Mouse (Mus musculus) midbrain, embryonic 11.5 days (tissue): ENCODE results near the gene Psmd1. TPM values are rescaled to one million over a fixed set of nuclear protein-coding genes. Genes with fewer than 3 reads are reported as not detected.

Experiments used
- ATAC-seq: fragments of 200-750 bp; cut with Nextera tagmentation; 2 replicates; pipeline ENCODE4 v1.8.0; 2017; ENCODE audit warnings: moderate TSS enrichment, moderate library complexity; ENCODE audit not compliant: low FRiP score
- DNase-seq: peaks from one replicate; pipeline ENCODE4 v3.0.0; 2015; ENCODE audit warnings: low spot score; ENCODE audit errors: missing footprints
- H3K27ac ChIP-seq: fragments of 300-500 bp; sonication (generic); 2 replicates; pipeline ENCODE4 v1.5.1; 2014; ENCODE audit warnings: low read depth, low read length
- H3K27me3 ChIP-seq: fragments of 300-500 bp; sonication (generic); 2 replicates; pipeline ENCODE4 v1.6.1; 2014; ENCODE audit warnings: mild to moderate bottlenecking, low read length, moderate library complexity, mixed read lengths; ENCODE audit not compliant: control insufficient read depth, insufficient read depth
- H3K36me3 ChIP-seq: fragments of 300-500 bp; sonication (generic); 2 replicates; pipeline ENCODE4 v1.6.1; 2014; ENCODE audit warnings: mild to moderate bottlenecking, low read length, moderate library complexity, mixed read lengths; ENCODE audit not compliant: control insufficient read depth, insufficient read depth
- H3K4me1 ChIP-seq: fragments of 300-500 bp; sonication (generic); 2 replicates; pipeline ENCODE4 v1.6.1; 2014; ENCODE audit warnings: low read length; ENCODE audit not compliant: control insufficient read depth, insufficient read depth
- H3K4me2 ChIP-seq: fragments of 300-500 bp; sonication (generic); 2 replicates; pipeline ENCODE4 v1.6.1; 2014; ENCODE audit warnings: mild to moderate bottlenecking, moderate library complexity
- H3K4me3 ChIP-seq: fragments of 300-500 bp; sonication (generic); 2 replicates; pipeline ENCODE4 v1.5.1; 2014; ENCODE audit warnings: low read depth, low read length
- H3K9ac ChIP-seq: fragments of 300-500 bp; sonication (generic); 2 replicates; pipeline ENCODE4 v1.6.1; 2014; ENCODE audit warnings: low read length
- H3K9me3 ChIP-seq: fragments of 300-500 bp; sonication (generic); 2 replicates; pipeline ENCODE4 v1.6.1; 2016; ENCODE audit warnings: low read length; ENCODE audit not compliant: control insufficient read depth
- WGBS: fragments of 180-500 bp; shearing (Covaris S2); extraction: QIAGEN DNeasy Blood & Tissue Kit; methylation state at CpG from one replicate; pipeline ENCODE4 v1.1.7; 2014; 5-methylcytosine and 5-hydroxymethylcytosine counted together
- polyA plus RNA-seq: library from polyadenylated mRNA; unstranded; fragments of >200 nt; fragmentation: Nextera tagmentation; extraction: Ambion mirVana; gene quantifications from 2 replicates; pipeline ENCODE4 v1.2.1, GENCODE M21; 2014

The Psmd1 gene
- polyA plus RNA-seq, 1 experiment from 2014 or later, result 238 TPM

DNA sequence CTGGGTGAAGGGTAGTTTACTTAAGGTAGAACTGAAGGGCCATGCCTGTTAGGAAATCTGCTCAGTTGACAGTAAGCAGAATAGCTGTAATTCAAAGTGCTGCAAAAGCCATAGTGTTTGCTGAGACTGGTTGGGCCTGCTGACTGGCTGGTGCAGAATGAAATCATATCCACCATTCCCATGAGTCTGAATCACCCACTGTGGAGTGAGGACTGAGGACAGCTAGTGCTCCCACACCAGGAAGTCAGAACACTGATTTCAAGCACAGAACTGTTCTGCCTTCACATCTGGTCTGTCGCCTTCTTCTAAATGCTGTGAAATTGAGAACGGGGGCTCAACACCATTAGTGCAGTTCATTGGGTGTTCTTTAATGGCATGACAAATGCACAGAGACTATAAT lies 61.8 kb downstream of the Psmd1 start:
- Histone ChIP-seq H3K4me1 (no peaks in the 10 kb centered on the region), H3K4me3 (no peak overlapping the region), H3K9me3 (no peaks in the 10 kb centered on the region), H3K27me3 (no peaks in the 10 kb centered on the region), H3K27ac (no peak overlapping the region), H3K36me3 (peaks cover 5% of the 10 kb centered on the region), H3K9ac (no peak overlapping the region), H3K4me2 (no peak overlapping the region)
- WGBS, result 99% methylated on average over 2 of the region's 2 CpGs
- no peak for ATAC-seq
- DNase-seq, result no peak

DNA sequence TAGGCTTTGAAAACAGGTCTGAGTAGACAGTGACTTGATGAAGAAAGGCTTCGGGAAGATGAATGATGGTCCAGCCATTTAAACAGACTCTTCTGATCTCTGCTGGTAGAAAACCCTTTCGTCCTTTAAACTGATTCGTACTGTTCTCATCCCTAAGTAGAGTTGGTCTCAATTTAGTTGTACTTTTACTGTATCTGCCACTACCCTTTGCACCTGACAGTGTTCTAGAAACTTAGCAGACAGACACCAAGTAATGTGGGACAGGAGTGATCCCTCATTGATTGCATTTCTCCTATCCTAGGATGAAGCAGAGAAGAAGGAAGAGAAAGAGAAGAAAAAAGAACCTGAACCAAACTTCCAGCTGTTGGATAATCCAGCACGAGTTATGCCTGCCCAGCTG lies 69.2 kb downstream of the Psmd1 start, which contains the start of gene Gm21972:
Gm21972 (plus strand) TSS at position 301 of the 400 bp plus-strand sequence.
- H3K27me3 ChIP-seq, result no peaks in the 10 kb centered on the region
- H3K9ac ChIP-seq, result no peak within 1 kb of the TSS
- H3K9me3 ChIP-seq, result no peaks in the 10 kb centered on the region
- no peak for ATAC-seq
- 91% methylated on average over 4 of the region's 4 CpGs for WGBS
- DNase-seq, result no peak
- no peak within 1 kb of the TSS for H3K4me3 ChIP-seq
- no peak within 1 kb of the TSS for H3K4me2 ChIP-seq
- H3K36me3 ChIP-seq, result peaks cover 21% of the 10 kb centered on the region
- no peaks in the 10 kb centered on the region for H3K4me1 ChIP-seq
- no peak within 1 kb of the TSS for H3K27ac ChIP-seq

- 93% methylated on average over 6 of the region's 6 CpGs for WGBS
- Histone ChIP-seq H3K4me1 (no peaks in the 10 kb centered on the region), H3K9me3 (no peaks in the 10 kb centered on the region)
Observed at GRCm38 (mm10) chr1:86135315-86135714, 71.1 kb downstream of the Psmd1 start.

DNA sequence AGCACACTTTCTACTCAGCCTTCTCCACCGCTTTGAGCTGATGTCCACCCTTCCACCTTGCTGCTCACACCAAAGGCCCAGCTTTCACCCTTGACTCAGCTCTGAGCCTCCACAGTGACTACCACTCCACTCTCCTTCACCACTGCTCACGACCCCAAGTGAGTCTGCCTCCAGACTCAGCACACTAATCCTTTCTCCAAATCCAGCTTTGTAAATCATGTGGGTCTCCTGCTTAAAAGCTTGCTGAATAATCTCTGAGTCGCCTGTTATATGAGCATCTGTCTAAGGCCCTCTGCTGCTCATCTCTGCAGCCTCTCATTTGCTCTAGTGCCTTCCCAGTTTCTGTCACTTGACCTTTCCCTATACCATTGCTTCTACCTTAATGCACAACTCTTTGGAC lies 76.9 kb downstream of the Psmd1 start:
- WGBS, result 83% methylated on average over 3 of the region's 3 CpGs
- no peak for DNase-seq
- Histone ChIP-seq H3K9ac (no peak overlapping the region), H3K36me3 (peaks cover 11% of the 10 kb centered on the region), H3K4me3 (no peak overlapping the region), H3K4me2 (no peak overlapping the region), H3K9me3 (no peaks in the 10 kb centered on the region), H3K27me3 (no peaks in the 10 kb centered on the region), H3K4me1 (no peaks in the 10 kb centered on the region), H3K27ac (no peak overlapping the region)
- no peak for ATAC-seq

More at GRCm38 (mm10) chr1:86135315-86135714, 71.1 kb downstream of the Psmd1 start:
- peaks cover 19% of the 10 kb centered on the region for H3K36me3 ChIP-seq
- no peak overlapping the region for H3K4me2 ChIP-seq
- H3K27me3 ChIP-seq, result no peaks in the 10 kb centered on the region
- no peak overlapping the region for H3K9ac ChIP-seq
- H3K4me3 ChIP-seq, result no peak overlapping the region
- H3K27ac ChIP-seq, result no peak overlapping the region
- ATAC-seq (no peak), DNase-seq (no peak)

GRCm38 (mm10) chr1:86143165-86143564 lies 79.0 kb downstream of the Psmd1 start:
- 85% methylated on average over 4 of the region's 4 CpGs for whole genome bisulfite sequencing
- no peak overlapping the region for H3K9ac ChIP-seq
- peaks cover 4% of the 10 kb centered on the region; the same call in 1 of the 2 replicates for H3K36me3 ChIP-seq
- ATAC-seq (no peak), DNase-seq (no peak)
- no peaks in the 10 kb centered on the region for H3K27me3 ChIP-seq
- H3K4me3 ChIP-seq, result no peak overlapping the region
- no peak overlapping the region for H3K27ac ChIP-seq
- H3K9me3 ChIP-seq, result no peaks in the 10 kb centered on the region
- no peak overlapping the region for H3K4me2 ChIP-seq
- H3K4me1 ChIP-seq, result no peaks in the 10 kb centered on the region

DNA sequence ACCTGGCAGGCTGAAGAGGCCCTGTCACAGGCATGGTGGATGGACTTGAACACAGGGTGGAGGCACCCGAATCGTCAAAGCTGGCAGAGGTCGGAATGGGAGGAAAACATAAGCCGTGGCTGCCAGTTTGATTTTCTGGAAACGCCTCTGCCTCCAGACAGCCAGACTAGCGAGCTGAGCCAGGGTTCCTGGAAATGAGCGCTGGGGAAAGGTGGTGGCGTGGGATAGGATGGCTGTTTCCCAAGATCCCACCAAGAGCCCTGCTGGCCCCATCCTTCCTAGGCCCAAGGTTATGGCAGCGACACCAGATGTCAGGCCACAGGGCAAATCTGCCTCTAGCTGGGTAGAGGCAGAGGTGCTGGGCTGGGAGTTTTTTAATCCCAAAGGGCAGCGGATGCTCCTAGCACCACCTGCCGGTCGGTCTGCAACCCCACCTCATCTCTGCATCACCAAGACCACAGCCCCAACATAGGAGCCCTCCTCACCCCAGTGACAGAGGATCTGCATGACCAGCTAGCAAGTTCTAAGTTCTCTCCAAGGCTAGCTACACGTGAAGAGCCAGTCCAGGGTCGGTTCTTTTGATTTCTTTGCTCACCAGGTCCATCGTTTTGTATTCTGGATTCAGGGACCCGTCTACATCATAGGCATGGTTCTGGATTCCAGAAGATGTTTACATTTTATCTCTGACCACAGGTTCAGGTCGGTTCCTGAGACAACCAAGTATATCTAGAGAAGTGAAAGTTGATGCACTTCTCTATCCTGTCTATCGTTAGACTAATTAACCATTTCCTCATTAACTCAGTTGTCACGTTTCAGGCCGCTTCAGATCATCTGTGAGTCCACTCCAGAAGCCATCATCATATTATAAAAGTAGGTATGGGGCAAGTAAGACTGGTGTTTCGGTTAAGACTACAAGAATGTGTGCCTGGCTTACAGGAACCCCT lies 80.1 kb downstream of the Psmd1 start:
- Histone ChIP-seq H3K9me3 (no peaks in the 10 kb centered on the region), H3K4me2 (no peak overlapping the region), H3K4me3 (no peak overlapping the region), H3K4me1 (no peaks in the 10 kb centered on the region), H3K36me3 (peaks cover 4% of the 10 kb centered on the region; the same call in 1 of the 2 replicates), H3K27me3 (no peaks in the 10 kb centered on the region), H3K9ac (no peak overlapping the region), H3K27ac (no peak overlapping the region)
- ATAC-seq (no peak), DNase-seq (no peak)
- WGBS, result 76% methylated on average over 21 of the region's 21 CpGs

- no peaks in the 10 kb centered on the region for H3K27me3 ChIP-seq
- no peaks in the 10 kb centered on the region for H3K4me1 ChIP-seq
- no peak overlapping the region for H3K4me3 ChIP-seq
- no peak for DNase-seq
- no peak overlapping the region for H3K27ac ChIP-seq
- 89% methylated on average over 5 of the region's 5 CpGs for WGBS
- no peak overlapping the region for H3K4me2 ChIP-seq
- H3K9me3 ChIP-seq, result no peaks in the 10 kb centered on the region
- ATAC-seq, result no peak
- no peak overlapping the region for H3K9ac ChIP-seq
- 0 out of 2 replicates have a peak, but pooled peaks cover 2% of the 10 kb centered on the region for H3K36me3 ChIP-seq
Observed at GRCm38 (mm10) chr1:86146293-86146692, 82.1 kb downstream of the Psmd1 start.

- no peak for DNase-seq
- Histone ChIP-seq H3K9me3 (no peaks in the 10 kb centered on the region), H3K4me2 (no peak overlapping the region), H3K4me1 (no peaks in the 10 kb centered on the region), H3K36me3 (no peaks in the 10 kb centered on the region), H3K9ac (no peak overlapping the region), H3K27me3 (no peaks in the 10 kb centered on the region), H3K4me3 (no peak overlapping the region), H3K27ac (no peak overlapping the region)
- ATAC-seq, result no peak
- 81% methylated on average over 5 of the region's 5 CpGs for WGBS
Observed at GRCm38 (mm10) chr1:86147557-86147956, 83.4 kb downstream of the Psmd1 start.

- H3K36me3 ChIP-seq, result no peaks in the 10 kb centered on the region
- no peaks in the 10 kb centered on the region for H3K4me1 ChIP-seq
- no peaks in the 10 kb centered on the region for H3K9me3 ChIP-seq
- 87% methylated on average over 9 of the region's 9 CpGs for WGBS
- ATAC-seq, result no peak
- no peak overlapping the region for H3K27ac ChIP-seq
- H3K4me2 ChIP-seq, result no peak overlapping the region
- no peak for DNase-seq
- H3K9ac ChIP-seq, result no peak overlapping the region
- H3K4me3 ChIP-seq, result no peak overlapping the region
- no peaks in the 10 kb centered on the region for H3K27me3 ChIP-seq
Observed at GRCm38 (mm10) chr1:86148161-86148560, 84.0 kb downstream of the Psmd1 start.
